Mouse (Mus musculus) spleen, postnatal 14 days (tissue): ENCODE results near the gene Nfam1.

Source experiments
- DNase-seq, 2 experiments: peaks; one replicate each; pipeline ENCODE4 v3.0.0; 2021 to 2022; ENCODE audit warnings: low spot score in 2 of 2

Nfam1 gene

GRCm38 (mm10) chr15:83038812-83039211, 5.7 kb upstream of the Nfam1 start:
- DNase-seq, result no peak

- peak; percentile 80 to 88 for DNase-seq
Observed at GRCm38 (mm10) chr15:83037755-83038483, 4.8 kb upstream of the Nfam1 start.

- no peak for DNase-seq
Observed at GRCm38 (mm10) chr15:83036900-83037519, 3.9 kb upstream of the Nfam1 start.

- DNase-seq, result peak; percentile 37 to 53
Observed at GRCm38 (mm10) chr15:83036089-83036488, 3.0 kb upstream of the Nfam1 start.

GRCm38 (mm10) chr15:83034275-83034977, 1.3 kb upstream of the Nfam1 start:
- no peak for DNase-seq

- no peak for DNase-seq
Observed at GRCm38 (mm10) chr15:83030884-83031283, 2.2 kb downstream of the Nfam1 start.

GRCm38 (mm10) chr15:83029725-83030718, 3.1 kb downstream of the Nfam1 start:
- peak in 1 of 2 experiments; percentile 16 for DNase-seq

GRCm38 (mm10) chr15:83026129-83026528, 7.0 kb downstream of the Nfam1 start:
- no peak for DNase-seq

GRCm38 (mm10) chr15:83025041-83025760, 7.9 kb downstream of the Nfam1 start:
- DNase-seq, result no peak

GRCm38 (mm10) chr15:83022947-83023346, 10.2 kb downstream of the Nfam1 start:
- no peak for DNase-seq

GRCm38 (mm10) chr15:83010990-83011664, 22.0 kb downstream of the Nfam1 start:
- DNase-seq, result no peak

GRCm38 (mm10) chr15:83010423-83010822, 22.7 kb downstream of the Nfam1 start:
- no peak for DNase-seq

GRCm38 (mm10) chr15:83009532-83009931, 23.6 kb downstream of the Nfam1 start:
- DNase-seq, result no peak

GRCm38 (mm10) chr15:83008761-83009423, 24.2 kb downstream of the Nfam1 start:
- DNase-seq, result peak; percentile 29 to 38

GRCm38 (mm10) chr15:83007346-83007920, 25.7 kb downstream of the Nfam1 start:
- no peak for DNase-seq

GRCm38 (mm10) chr15:83002665-83003548, 30.2 kb downstream of the Nfam1 start:
- DNase-seq, result no peak

GRCm38 (mm10) chr15:82998811-82999221, 34.3 kb downstream of the Nfam1 start:
- peak; percentile 35 to 45 for DNase-seq

GRCm38 (mm10) chr15:82996431-82996830, 36.7 kb downstream of the Nfam1 start:
- no peak for DNase-seq
